Mouse (Mus musculus): ENCODE measurements around the gene Fbh1.

- 0 out of 2 replicates have a peak, but pooled peaks have one; percentile 3 for TF ChIP-seq CTCF (IDR thresholded peaks at IDR 0.05; ENCODE audit: control insufficient read depth, insufficient read depth, insufficient replicate concordance, low read depth, low read length)
- TF ChIP-seq POLR2A (IDR thresholded peaks at IDR 0.05; ENCODE audit: control insufficient read depth, low read depth, low read length) = peak; percentile 7; the same call in 1 of the 2 replicates
Measured at GRCm38 (mm10) chr2:11778087-11778823, 873 bp upstream of the Fbh1 start.
